Mouse (Mus musculus): ENCODE measurements around the gene Lrrc20.
"Not testable (repeated sequence)": the region's sequence is repeated elsewhere in the genome, so short reads cannot be mapped to it uniquely, and the experiment has no call there.

Gene Lrrc20

GRCm38 (mm10) chr10:61475594-61476439, at the start of gene Lrrc20:
TSS of gene Lrrc20 (plus strand) at chr10:61475801.
- DNase-seq (ENCODE audit: low spot score in 2 of 2): peak; percentile 95 to 96

GRCm38 (mm10) chr10:61426251-61426757, 49.3 kb upstream of the Lrrc20 start:
- no peak for DNase-seq (ENCODE audit: low spot score in 2 of 2)

- DNase-seq (ENCODE audit: low spot score in 2 of 2): no peak
Observed at GRCm38 (mm10) chr10:61427951-61428350, 47.6 kb upstream of the Lrrc20 start.

- DNase-seq (ENCODE audit: low spot score in 2 of 2): no peak
Observed at GRCm38 (mm10) chr10:61428416-61428815, 47.2 kb upstream of the Lrrc20 start.

- no peak for DNase-seq (ENCODE audit: low spot score in 2 of 2)
Observed at GRCm38 (mm10) chr10:61429043-61429442, 46.6 kb upstream of the Lrrc20 start.

GRCm38 (mm10) chr10:61431375-61431774, 44.2 kb upstream of the Lrrc20 start:
- DNase-seq (ENCODE audit: low spot score in 2 of 2): no peak

GRCm38 (mm10) chr10:61440202-61440800, 35.3 kb upstream of the Lrrc20 start:
- DNase-seq (ENCODE audit: low spot score in 2 of 2): no peak

GRCm38 (mm10) chr10:61443456-61443855, 32.1 kb upstream of the Lrrc20 start:
- DNase-seq (ENCODE audit: low spot score in 2 of 2): no peak

GRCm38 (mm10) chr10:61443876-61444275, 31.7 kb upstream of the Lrrc20 start:
- no peak for DNase-seq (ENCODE audit: low spot score in 2 of 2)

GRCm38 (mm10) chr10:61445016-61445415, 30.6 kb upstream of the Lrrc20 start:
- no peak for DNase-seq (ENCODE audit: low spot score in 2 of 2)

- no peak for DNase-seq (ENCODE audit: low spot score in 2 of 2)
Observed at GRCm38 (mm10) chr10:61447581-61448353, 27.8 kb upstream of the Lrrc20 start.

GRCm38 (mm10) chr10:61448834-61449233, 26.8 kb upstream of the Lrrc20 start:
- DNase-seq (ENCODE audit: low spot score in 2 of 2): no peak

- DNase-seq (ENCODE audit: low spot score in 2 of 2): peak; percentile 36 to 70
Observed at GRCm38 (mm10) chr10:61451463-61451930, 24.1 kb upstream of the Lrrc20 start.

- DNase-seq (ENCODE audit: low spot score in 2 of 2): peak; percentile 59 to 85
Observed at GRCm38 (mm10) chr10:61451931-61452617, 23.5 kb upstream of the Lrrc20 start.

GRCm38 (mm10) chr10:61452645-61453044, 23.0 kb upstream of the Lrrc20 start, which contains the start of gene Eif4ebp2:
TSS of gene Eif4ebp2 (minus strand) at chr10:61452661.
- DNase-seq (ENCODE audit: low spot score in 2 of 2): peak; percentile 99

GRCm38 (mm10) chr10:61453171-61453570, 22.4 kb upstream of the Lrrc20 start:
- DNase-seq (ENCODE audit: low spot score in 2 of 2): not testable (repeated sequence)

- no peak for DNase-seq (ENCODE audit: low spot score in 2 of 2)
Observed at GRCm38 (mm10) chr10:61457182-61457581, 18.4 kb upstream of the Lrrc20 start.

- no peak for DNase-seq (ENCODE audit: low spot score in 2 of 2)
Observed at GRCm38 (mm10) chr10:61465009-61465408, 10.6 kb upstream of the Lrrc20 start.

GRCm38 (mm10) chr10:61466242-61466641, 9.4 kb upstream of the Lrrc20 start:
- peak; percentile 51 to 78 for DNase-seq (ENCODE audit: low spot score in 2 of 2)

- no peak for DNase-seq (ENCODE audit: low spot score in 2 of 2)
Observed at GRCm38 (mm10) chr10:61466873-61467272, 8.7 kb upstream of the Lrrc20 start.

- no peak for DNase-seq (ENCODE audit: low spot score in 2 of 2)
Observed at GRCm38 (mm10) chr10:61468900-61469299, 6.7 kb upstream of the Lrrc20 start.
